Mouse (Mus musculus) testis, adult 2 months (tissue): Measurements from ENCODE around the gene Fam198a. TPM values are rescaled to one million over a fixed set of nuclear protein-coding genes. Genes with fewer than 3 reads are reported as not detected.

Experiments
- H3K27ac ChIP-seq: fragments of 200-500 bp; 2 replicates; pipeline ENCODE4 v1.5.1; 2012; ENCODE audit warnings: low read depth, low read length; ENCODE audit not compliant: control insufficient read depth, insufficient read depth
- H3K27me3 ChIP-seq: fragments of 200-500 bp; 2 replicates; pipeline ENCODE4 v1.6.1; 2012; ENCODE audit warnings: mild to moderate bottlenecking, low read length, moderate library complexity; ENCODE audit not compliant: control insufficient read depth, insufficient read depth
- H3K36me3 ChIP-seq: fragments of 200-500 bp; 2 replicates; pipeline ENCODE4 v1.6.1; 2012; ENCODE audit warnings: mild to moderate bottlenecking, low read length; ENCODE audit not compliant: control insufficient read depth, insufficient read depth
- H3K4me1 ChIP-seq: fragments of 200-500 bp; 2 replicates; pipeline ENCODE4 v1.6.1; 2012; ENCODE audit warnings: low read length; ENCODE audit not compliant: control insufficient read depth, insufficient read depth
- H3K4me3 ChIP-seq: fragments of 200-500 bp; 2 replicates; pipeline ENCODE4 v1.5.1; 2012; ENCODE audit warnings: low read depth, mild to moderate bottlenecking, low read length, moderate library complexity, mixed read lengths; ENCODE audit not compliant: control insufficient read depth
- CTCF ChIP-seq: fragments of 200-500 bp; IDR thresholded peaks from 2 replicates; pipeline ENCODE4 v1.5.1; 2012; ENCODE audit warnings: low read depth, mild to moderate bottlenecking, inconsistent platforms, low read length, moderate library complexity; ENCODE audit not compliant: control insufficient read depth, insufficient read depth, insufficient replicate concordance
- POLR2A ChIP-seq: fragments of 200-500 bp; IDR thresholded peaks from 2 replicates; pipeline ENCODE4 v1.6.1; 2012; ENCODE audit warnings: low read depth, mild to moderate bottlenecking, inconsistent platforms, low read length, moderate library complexity; ENCODE audit not compliant: control insufficient read depth
- polyA plus RNA-seq: library from polyadenylated mRNA; depleted of rRNA; stranded (reverse); fragments of >200 nt; gene quantifications from 2 replicates; pipeline ENCODE4 v1.2.3, GENCODE M21; 2012

The Fam198a gene
- polyA plus RNA-seq, 1 experiment = 0.54 TPM

DNA sequence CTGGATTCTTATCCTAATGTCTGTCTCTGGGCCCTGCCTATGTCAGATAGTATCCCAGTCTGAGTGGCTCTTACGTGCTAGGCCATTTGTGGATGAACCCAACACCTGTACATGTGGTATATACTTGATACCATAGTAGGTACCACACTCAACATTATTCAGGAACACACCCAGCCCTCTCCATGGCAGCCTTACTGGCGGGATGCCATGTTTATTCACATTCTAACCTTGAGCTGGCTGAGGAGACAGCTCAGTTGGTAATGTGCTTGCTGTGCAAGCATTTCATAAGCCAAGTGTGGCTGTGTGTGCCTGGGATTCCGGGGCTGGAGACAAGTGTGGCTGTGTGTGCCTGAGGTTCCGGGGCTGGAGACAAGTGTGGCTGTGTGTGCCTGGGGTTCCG, 17.5 kb downstream of the Fam198a start:
- Histone ChIP-seq H3K36me3 (no peaks in the 10 kb centered on the region), H3K4me1 (no peaks in the 10 kb centered on the region), H3K4me3 (no peak overlapping the region), H3K27me3 (no peaks in the 10 kb centered on the region), H3K27ac (no peak overlapping the region)
- TF ChIP-seq CTCF (no peak), POLR2A (no peak)

DNA sequence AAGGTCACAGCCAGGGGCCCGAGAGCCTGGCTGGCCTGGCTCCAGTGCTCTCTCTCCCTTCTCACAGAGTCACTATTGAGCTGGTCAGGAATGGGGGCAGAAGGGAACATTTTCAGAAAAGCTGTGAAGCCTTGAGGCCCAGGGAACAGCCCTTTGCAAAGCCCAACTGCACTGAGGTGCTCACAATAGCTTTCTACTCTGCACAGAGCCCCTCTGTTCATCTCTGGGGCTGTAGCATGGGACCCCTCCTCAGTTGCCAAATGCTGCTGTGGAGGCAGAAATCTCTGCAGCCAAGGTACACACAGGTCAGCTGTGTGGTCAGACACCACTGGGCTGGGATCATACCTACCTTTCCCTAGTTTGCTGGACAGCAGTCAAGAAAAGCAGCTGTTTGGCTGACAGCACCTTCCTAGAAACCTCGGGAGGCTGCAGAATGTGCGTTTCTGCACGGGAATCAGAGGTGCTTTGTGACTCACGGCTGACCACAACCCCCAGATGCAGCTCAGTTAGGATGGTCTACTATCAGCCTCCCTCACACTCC, 19.1 kb downstream of the Fam198a start:
- Histone ChIP-seq H3K36me3 (no peaks in the 10 kb centered on the region), H3K27me3 (no peaks in the 10 kb centered on the region), H3K27ac (no peak overlapping the region), H3K4me3 (no peak overlapping the region), H3K4me1 (no peaks in the 10 kb centered on the region)
- TF ChIP-seq POLR2A (no peak), CTCF (no peak)

- Histone ChIP-seq H3K36me3 (no peaks in the 10 kb centered on the region), H3K4me3 (no peak overlapping the region), H3K27ac (no peak overlapping the region), H3K4me1 (no peaks in the 10 kb centered on the region), H3K27me3 (no peaks in the 10 kb centered on the region)
- no peak for TF ChIP-seq POLR2A
- TF ChIP-seq CTCF = no peak
Observed at GRCm38 (mm10) chr9:121973207-121973606, 22.4 kb downstream of the Fam198a start.

DNA sequence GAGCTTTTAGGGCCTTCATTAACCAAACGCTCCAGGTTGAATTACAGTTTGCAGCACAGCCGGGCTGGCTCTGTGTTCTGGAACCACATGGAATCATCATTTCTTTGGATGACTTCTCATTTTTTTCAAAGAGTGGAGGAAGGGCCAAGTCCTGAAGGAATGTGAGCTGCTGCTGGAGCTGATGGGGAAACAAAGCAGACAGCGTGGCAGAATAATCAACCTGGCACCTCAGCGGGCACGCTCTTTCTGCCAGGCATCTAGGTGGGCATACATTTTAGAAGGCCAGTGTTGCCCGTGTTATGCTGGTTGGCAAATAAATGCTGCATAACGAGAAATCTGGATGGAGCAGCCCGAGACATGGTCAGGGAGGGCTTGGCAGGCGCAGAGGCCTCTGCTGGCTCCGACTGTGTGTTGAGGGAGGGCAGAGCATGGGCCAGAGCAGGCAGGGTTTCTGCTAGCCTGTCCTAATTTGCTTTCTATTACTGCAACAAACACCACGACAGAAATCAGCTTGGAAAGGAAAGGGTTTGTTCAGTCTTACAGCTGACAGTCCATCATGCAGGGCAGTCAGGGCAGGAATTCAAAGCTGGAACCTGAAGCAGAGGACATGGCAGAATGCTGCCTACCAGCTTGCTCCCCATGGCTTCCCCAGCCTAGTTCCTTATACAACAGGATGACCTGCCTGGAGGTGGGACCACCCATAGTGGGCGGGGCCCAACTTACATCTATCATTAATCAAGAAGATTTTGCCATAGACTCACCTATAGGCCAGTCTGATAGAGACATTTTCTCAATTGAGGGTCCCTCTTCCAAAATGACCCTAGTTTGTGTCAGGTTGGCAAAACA, 23.6 kb downstream of the Fam198a start:
- Histone ChIP-seq H3K4me1 (no peaks in the 10 kb centered on the region), H3K4me3 (no peak overlapping the region), H3K36me3 (no peaks in the 10 kb centered on the region), H3K27me3 (no peaks in the 10 kb centered on the region), H3K27ac (no peak overlapping the region)
- no peak for TF ChIP-seq POLR2A
- no peak for TF ChIP-seq CTCF

DNA sequence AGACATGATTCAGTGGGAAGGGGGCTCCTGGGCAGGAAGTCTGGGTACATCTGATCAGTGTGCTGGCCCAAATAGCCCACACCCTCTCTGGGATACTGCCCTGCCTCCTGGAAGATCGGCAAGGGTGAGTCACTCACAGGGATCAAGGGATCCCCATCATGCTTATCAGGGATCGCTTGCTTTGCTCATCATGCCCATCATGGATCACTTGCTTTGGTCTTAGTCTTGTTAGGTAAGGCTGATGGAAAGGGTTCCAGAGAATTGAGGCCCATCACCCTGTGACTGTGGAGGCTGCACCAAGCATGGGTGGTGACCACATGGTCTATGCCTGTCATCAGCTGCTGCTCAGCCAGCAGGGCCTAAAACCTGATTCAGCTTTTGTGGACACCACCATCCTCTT, 24.5 kb downstream of the Fam198a start:
- Histone ChIP-seq H3K4me1 (no peaks in the 10 kb centered on the region), H3K4me3 (no peak overlapping the region), H3K27ac (no peak overlapping the region), H3K27me3 (no peaks in the 10 kb centered on the region), H3K36me3 (no peaks in the 10 kb centered on the region)
- TF ChIP-seq POLR2A = no peak
- TF ChIP-seq CTCF = no peak

DNA sequence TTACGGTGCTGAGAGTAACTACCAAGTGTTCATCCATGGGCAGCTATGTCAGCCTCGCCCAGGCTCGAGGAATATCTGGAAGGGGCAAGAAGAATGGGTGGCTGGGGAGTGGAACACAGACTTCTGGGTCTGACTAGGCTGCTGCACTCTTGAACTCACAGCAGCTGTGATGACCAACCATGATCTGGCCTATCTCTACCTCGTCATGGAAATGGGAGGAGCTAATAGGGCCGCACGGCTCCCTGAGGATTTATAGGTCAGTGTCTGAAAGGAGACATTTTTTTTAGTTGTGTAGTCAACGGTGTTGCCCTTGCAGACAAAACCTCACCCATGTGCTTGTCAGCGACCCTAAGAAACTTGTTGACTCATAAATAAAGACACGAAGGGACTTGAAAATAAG, 30.3 kb downstream of the Fam198a start:
- Histone ChIP-seq H3K4me3 (no peak overlapping the region), H3K36me3 (no peaks in the 10 kb centered on the region), H3K4me1 (peaks cover 15% of the 10 kb centered on the region), H3K27ac (no peak overlapping the region), H3K27me3 (no peaks in the 10 kb centered on the region)
- TF ChIP-seq CTCF (no peak), POLR2A (no peak)

DNA sequence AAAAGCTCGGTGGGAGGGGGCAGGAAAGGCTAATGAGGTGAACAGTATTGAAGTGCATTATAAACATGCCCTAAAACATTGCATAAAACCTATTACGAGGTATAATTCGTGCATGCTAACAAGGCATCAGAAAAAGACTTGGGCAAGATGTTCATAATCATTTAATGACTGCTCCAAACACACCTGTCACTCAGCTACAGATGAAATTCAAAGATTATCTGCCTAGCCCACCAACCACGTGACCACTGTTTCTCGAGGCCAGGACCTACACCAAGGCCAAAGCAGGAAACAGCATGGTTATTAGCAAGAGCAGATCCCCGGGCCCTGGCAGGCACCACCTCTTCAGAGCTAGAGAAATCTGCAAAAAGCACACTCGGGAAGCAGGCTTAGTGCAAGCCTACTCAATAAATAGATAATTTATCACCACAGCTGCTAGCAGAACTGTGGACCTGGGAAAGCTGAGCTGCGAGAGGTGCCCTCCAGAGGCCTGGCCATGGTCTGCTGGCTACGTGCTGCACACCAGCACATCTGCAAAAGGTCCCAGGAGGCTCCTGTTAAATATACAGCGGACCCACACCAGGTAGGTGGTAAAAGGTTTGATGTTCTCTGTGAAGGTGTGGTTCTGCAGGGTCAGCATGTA, 30.8 kb downstream of the Fam198a start:
- no peaks in the 10 kb centered on the region for H3K27me3 ChIP-seq
- H3K27ac ChIP-seq = no peak overlapping the region
- peaks cover 15% of the 10 kb centered on the region for H3K4me1 ChIP-seq
- no peak overlapping the region for H3K4me3 ChIP-seq
- TF ChIP-seq POLR2A (no peak), CTCF (no peak)
- no peaks in the 10 kb centered on the region for H3K36me3 ChIP-seq
